Mouse (Mus musculus) neutrophil, adult 65 days (primary cell): Measurements from ENCODE around the gene Vim. TPM values are rescaled to one million over a fixed set of nuclear protein-coding genes. Genes with fewer than 3 reads are reported as not detected.

Experiments used
- total RNA-seq: library from RNA; stranded (reverse); gene quantifications from 2 replicates; pipeline ENCODE4 v1.2.4, GENCODE M21; 2023

The Vim gene
- total RNA-seq: 1,550 and 1,716 TPM in 2 replicates

DNA sequence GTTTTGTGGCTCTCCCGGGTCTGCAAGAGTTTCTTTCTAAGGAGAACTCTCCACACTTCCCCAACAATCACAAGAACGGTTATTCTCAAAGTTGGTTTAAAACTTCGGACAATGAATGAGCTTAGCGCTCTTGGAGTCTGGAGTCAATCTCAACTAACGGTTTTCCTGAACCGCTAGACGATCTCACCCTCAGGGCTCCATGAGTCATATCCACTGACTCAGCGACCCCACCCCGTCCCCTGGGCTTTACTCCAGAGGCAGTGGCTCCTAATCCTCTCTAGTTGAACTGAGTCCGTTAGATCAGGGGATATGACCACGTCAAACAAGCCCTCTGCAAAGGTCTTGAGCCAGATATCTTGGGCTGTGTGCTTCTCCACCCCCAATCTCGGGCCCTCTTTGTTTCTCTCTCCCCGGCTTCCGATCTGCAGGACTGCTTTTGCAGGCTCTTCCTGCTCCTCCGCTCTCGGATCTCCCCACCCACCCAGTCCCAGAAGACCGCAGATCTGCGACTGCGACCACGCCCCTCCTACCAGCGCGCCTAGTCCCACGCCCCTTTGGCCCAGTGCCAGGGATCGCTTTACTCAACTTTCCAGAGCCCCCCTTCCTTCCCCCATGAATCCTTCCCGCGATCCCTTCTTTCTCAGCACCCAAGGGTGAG is at the start of gene Vim:
Gene Vim (plus strand): TSS at position 520 of the 658 bp plus-strand sequence.

DNA sequence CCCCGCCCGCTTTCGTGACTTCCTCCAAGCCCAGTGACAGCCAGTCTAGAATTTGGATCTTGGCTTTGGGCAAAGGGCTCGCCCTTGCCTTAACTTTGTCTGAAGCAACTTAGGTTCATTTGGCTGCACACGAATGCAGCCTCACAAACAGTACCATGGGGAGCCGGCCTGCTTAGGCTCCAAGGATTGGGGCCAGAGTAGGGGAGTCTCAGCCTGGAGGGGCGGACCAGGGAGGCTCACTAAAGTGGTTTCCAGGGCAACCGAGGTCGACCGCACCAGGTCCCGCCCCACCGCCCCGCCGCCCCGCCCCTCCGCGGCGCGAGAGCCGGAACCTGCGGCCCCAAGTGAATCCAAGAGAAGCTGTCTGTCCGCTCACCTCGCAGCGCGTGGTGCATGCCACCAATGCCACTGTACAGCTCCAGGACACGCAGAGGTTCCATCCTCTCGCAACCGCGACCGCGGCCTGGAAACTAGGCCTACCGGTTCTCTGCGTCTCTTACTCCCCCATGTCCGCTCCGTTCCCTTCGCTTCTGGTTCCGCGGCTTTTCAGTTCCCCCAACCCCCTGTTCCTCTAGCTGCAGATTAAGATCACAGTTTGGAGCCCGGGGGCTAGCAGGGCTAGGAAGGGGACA is 29.4 kb upstream of the Vim start, which contains the start of gene Trdmt1:
Gene Trdmt1 (minus strand): TSS at position 476 of the 632 bp plus-strand sequence.

Other genes with a start within 250 kb of the Vim start
- 0.07 TPM in 1 of 2 replicates, not detected in the other for gene Cubn, start 82.1 kb upstream of the Vim start, total RNA-seq
- gene Trdmt1, start 29.3 kb upstream of the Vim start, total RNA-seq: 9.8 and 10.1 TPM in 2 replicates
- 1.2 and 2.2 TPM in 2 replicates for gene St8sia6, start 220.1 kb downstream of the Vim start, total RNA-seq